Mouse (Mus musculus) embryo, embryonic 10 days (tissue): ENCODE data around the gene Cdc37.
A peak's percentile ranks its signal among the peaks of the same experiment; 100 is the strongest.

Source experiments
- DNase-seq: peaks from one replicate; pipeline ENCODE4 v3.0.0-alpha.2; 2015; ENCODE audit warnings: low spot score

Cdc37 gene

DNA sequence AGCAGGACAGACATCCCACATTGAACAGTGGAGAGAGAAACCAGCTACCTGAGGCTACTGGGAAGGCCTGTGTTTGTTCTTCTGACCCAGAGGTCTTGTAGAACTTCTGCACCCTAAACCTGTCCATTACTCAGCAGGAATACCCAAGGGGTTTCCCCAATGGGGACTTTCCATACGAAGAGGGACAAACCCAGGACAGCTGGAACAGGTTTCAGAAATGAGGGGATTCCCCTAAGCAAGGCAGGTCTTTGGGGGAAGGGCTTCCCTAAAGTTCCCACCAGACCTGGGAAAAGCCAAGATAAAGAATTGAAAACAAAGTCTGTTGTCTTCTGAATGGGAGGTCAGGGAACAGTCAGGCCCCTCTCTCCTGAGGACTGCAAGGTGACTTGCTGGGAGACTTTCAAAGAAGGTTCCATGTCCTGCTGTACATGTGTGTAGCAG, 13.8 kb downstream of the Cdc37 start:
- no peak for DNase-seq

DNA sequence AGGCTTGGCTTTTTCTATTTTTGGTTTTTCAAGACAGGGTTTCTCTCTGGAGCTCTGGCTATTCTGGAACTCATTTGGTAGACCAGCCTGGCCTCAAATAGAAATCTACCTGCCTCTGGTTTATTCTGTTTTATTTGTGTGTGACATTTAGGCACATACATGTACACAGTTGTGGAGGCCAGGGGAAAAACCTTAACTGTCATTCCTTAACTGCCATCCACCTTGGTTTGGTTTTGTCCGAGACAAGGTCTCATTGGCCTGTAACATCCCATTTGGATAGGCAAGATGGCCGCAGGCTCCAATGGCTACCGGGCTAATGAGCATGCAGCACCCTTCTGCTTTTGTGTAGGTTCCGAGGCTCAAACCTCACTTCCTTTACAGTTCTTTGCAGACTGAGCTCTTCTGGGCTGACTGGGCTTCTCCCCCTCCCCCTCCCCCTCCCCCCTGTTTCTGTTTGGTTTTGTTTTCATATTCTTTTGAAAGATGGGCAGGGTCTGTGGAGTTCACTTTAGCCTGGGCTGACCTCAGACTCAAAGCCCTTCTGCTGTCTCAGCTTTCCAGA, 14.4 kb downstream of the Cdc37 start:
- no peak for DNase-seq

- DNase-seq = no peak
These were observed 15.0 kb downstream of the Cdc37 start for GRCm38 (mm10) chr9:21134595-21135328.

DNA sequence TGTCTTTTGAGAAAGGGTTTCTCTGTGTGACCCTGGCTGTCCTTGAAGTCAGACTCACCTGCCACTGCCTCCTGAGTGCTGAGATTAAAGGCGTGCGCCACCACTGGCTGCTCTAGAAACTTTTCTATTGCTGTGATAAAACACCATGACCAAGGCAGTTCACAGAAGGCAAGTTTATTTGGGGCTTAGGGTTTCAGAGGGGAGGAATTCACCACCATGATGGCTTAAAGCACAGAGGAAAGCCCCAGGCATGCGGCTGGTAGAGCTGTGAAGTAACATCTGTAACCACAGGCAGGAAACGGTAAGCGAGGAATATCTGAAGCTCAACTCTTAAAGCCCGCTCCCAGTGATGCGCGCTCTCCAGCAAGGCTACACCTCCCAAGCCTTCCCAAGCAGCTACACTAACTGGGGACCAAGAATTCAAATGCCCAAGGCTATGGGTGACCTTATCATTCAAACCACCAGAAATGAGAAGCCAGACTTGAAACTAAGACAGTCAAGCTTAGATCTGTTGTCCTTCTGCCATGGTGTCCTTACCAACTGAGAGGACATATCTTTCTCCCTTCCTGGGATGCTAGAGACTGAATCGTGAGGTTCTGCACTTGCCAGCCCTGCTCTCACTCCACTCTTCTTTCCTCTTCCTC, 16.6 kb downstream of the Cdc37 start:
- no peak for DNase-seq

DNA sequence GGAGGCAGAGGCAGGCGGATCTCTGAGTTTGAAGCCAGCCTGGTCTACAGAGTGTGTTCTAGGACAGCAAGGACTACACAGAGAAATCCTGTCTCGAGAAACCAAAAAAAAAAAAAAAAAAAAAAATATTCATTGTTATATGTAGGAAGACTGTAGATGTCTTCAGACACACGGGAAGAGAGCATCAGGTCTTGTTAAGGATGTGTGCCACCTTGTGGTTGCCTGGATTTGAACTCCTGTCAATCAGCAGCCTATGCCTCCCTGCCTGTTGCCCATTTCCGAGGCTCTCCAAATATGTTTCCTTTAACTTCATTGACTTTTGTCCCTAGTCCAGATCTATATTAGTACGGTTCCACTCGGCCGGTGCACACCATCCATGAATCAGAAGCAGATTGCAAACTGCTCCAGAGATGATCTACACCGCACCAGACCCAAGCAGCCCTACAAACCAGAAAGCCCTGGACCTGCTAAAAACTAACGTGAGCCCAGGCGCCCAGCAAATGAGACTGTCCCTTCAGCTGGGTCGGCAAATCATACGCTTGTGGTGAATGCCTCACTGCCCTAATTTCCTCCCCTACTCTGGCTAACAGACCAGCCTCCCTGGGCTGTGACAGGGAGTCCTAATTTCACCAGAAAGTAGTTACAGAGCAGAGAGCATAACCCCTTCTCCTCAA, 17.5 kb downstream of the Cdc37 start:
- no peak for DNase-seq

DNA sequence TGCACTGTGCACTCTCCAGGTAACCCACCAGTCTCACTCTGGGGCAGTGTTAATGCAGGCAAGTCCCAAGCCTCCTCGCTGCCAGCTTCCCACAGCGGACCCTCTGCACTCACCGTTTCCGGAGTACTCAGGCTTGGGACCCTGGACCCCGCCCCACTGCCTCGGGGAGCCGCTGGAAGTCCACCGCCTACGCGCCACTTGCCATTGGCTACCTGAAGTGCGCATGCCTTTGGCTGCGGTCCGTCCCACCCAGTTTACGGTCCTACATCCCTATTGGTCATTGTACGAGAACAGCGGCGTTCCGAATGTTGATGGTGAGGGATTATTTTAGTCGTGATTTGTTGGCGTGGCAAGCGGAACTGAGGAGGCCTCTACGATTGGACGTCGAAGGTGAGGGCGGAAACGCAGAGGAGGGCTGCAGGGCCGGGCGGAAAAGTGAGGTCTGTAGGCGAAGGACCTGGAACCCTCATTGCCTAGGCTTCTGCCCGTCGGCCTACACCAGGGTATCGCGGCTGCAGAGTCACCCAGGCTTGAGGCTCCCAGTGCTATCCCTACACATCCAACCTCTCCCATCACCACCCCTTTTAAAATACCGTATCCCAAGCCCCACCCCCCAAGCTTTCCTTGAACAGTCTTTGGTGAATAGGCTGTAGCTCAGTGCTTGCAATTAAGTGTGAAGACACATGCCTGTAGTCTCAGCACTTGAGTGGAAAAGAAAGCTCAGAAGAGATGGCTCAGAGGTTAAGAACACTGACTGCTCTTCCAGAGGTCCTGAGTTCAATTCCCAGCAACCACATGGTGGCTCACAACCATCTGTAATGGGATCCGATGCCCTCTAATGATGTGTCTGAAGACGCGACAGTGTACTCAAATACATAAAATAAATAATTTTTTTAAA, 18.5 kb downstream of the Cdc37 start, which contains the start of gene Tyk2:
Gene Tyk2 (minus strand): TSS at position 185 of the 898 bp plus-strand sequence.
- peak; percentile 100 for DNase-seq

GRCm38 (mm10) chr9:21126259-21126627, 23.5 kb downstream of the Cdc37 start:
- no peak for DNase-seq

- DNase-seq = no peak
These were observed 24.1 kb downstream of the Cdc37 start for GRCm38 (mm10) chr9:21125502-21126258.

GRCm38 (mm10) chr9:21124837-21125236, 24.9 kb downstream of the Cdc37 start:
- no peak for DNase-seq

DNA sequence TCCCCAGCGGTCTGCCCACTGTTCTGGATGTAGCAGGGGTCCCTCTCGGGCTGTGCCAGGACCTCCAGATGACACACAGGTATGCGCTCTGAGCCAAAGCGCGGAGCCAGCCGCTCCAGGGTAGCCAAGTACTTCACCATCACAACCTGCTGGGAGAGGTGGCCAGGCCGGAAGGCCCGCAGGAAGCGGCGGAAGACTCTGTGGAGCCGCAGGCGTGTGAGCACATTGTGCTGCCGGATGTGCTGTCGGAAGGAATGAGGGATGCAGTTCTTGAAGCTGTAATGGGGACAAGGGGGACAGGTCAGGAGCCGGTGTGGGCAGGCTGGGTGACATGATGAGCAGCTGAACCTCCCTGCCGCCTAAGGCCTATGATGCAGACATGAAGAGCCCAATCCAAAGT, 28.3 kb downstream of the Cdc37 start:
- DNase-seq = no peak

DNA sequence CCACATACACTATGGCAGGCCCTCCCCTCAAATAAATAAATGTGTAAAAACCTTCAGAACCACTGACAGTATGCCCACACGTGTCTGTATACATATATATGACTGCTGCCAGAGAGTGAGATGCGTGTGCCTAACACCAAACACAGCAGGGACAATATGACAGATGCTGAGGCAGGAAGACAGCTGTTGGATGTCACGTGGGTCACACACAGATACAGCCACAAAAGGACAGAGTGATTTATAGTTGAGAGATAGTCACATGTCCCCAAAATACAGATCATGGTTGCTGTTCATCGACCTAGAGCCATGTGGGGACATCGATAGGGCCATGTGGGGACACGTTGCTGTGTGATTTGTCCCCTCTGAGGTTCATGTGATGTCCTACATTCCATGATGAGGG, 32.7 kb downstream of the Cdc37 start:
- DNase-seq = no peak

DNA sequence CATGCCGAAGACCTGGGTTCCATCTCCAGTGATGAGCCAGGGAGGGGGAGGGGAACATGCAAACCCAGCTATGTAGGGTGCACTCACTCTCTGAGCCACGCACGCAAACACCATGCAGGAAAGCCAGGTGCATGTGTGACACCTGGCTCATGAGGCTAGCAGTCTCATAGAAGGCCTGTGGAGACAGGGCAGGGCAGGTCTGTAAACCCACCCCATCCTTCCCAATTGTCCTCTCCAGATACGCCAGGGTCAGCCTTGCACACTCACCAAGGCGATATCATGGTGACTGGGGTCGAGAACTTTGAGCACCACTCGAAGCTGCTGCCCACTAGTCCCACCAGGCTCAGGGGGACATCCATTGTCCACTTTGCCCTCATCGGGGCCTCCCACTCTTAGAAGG, 34.7 kb downstream of the Cdc37 start:
- DNase-seq = no peak

- DNase-seq = no peak
These were observed 35.6 kb downstream of the Cdc37 start for GRCm38 (mm10) chr9:21114190-21114589.

- DNase-seq = no peak
These were observed 36.0 kb downstream of the Cdc37 start for GRCm38 (mm10) chr9:21113751-21114150.

- no peak for DNase-seq
These were observed 42.1 kb downstream of the Cdc37 start for GRCm38 (mm10) chr9:21107607-21108237.

- DNase-seq = no peak
These were observed 43.8 kb downstream of the Cdc37 start for GRCm38 (mm10) chr9:21105760-21106564.

- DNase-seq = no peak
These were observed 45.0 kb downstream of the Cdc37 start for GRCm38 (mm10) chr9:21104814-21105213.

GRCm38 (mm10) chr9:21102076-21102475, 47.7 kb downstream of the Cdc37 start:
- no peak for DNase-seq

GRCm38 (mm10) chr9:21100447-21101161, 49.2 kb downstream of the Cdc37 start:
- no peak for DNase-seq
